Mouse (Mus musculus) lung, postnatal 0 days (tissue): Measurements from ENCODE around the gene Pik3c2b.

Source experiments
- CTCF ChIP-seq: IDR thresholded peaks from 2 replicates; pipeline ENCODE4 v1.5.1; 2016; ENCODE audit warnings: antibody characterized with exemption, mild to moderate bottlenecking
- EP300 ChIP-seq: IDR thresholded peaks from 2 replicates; pipeline ENCODE4 v1.6.1; 2016; ENCODE audit warnings: antibody characterized with exemption, mild to moderate bottlenecking, control low read depth

- TF ChIP-seq CTCF = no peak
- no peak for TF ChIP-seq EP300
Observed at GRCm38 (mm10) chr1:133084708-133085416, 39.4 kb downstream of the Pik3c2b start.
